Mouse (Mus musculus) stomach, embryonic 14.5 days (tissue): Measurements from ENCODE around the gene Fcnb. TPM values are rescaled to one million over a fixed set of nuclear protein-coding genes. Genes with fewer than 3 reads are reported as not detected.

ENCODE experiments used
- ATAC-seq: fragments of 200-750 bp; cut with Nextera tagmentation; 2 replicates; pipeline ENCODE4 v1.8.0; 2017; ENCODE audit warnings: low read depth, moderate TSS enrichment; ENCODE audit not compliant: insufficient number of reproducible peaks, insufficient read depth, low FRiP score
- H3K27ac ChIP-seq: fragments of 300-500 bp; sonication (generic); 2 replicates; pipeline ENCODE4 v1.5.1; 2014; ENCODE audit warnings: mild to moderate bottlenecking, low read length, moderate library complexity, mixed read lengths
- H3K27me3 ChIP-seq: fragments of 300-500 bp; sonication (generic); 2 replicates; pipeline ENCODE4 v1.6.1; 2014; ENCODE audit warnings: low read length, control low read depth, mixed read lengths; ENCODE audit not compliant: control insufficient read depth, insufficient read depth
- H3K36me3 ChIP-seq: fragments of 300-500 bp; sonication (generic); 2 replicates; pipeline ENCODE4 v1.6.1; 2014; ENCODE audit warnings: mild to moderate bottlenecking, control low read depth, low read length, moderate library complexity, mixed read lengths; ENCODE audit not compliant: control insufficient read depth, insufficient read depth
- H3K4me1 ChIP-seq: fragments of 300-500 bp; sonication (generic); 2 replicates; pipeline ENCODE4 v1.6.1; 2014; ENCODE audit warnings: low read length, control low read depth, mixed read lengths; ENCODE audit not compliant: control insufficient read depth, insufficient read depth
- H3K4me2 ChIP-seq: fragments of 300-500 bp; sonication (generic); replicated peaks from 2 replicates; pipeline ENCODE4 v1.6.1; 2014; ENCODE audit warnings: low read depth, low read length, control low read depth
- H3K4me3 ChIP-seq: fragments of 300-500 bp; sonication (generic); 2 replicates; pipeline ENCODE4 v1.5.1; 2014; ENCODE audit warnings: low read depth, low read length, control low read depth
- H3K9ac ChIP-seq: fragments of 300-500 bp; sonication (generic); replicated peaks from 2 replicates; pipeline ENCODE4 v1.6.1; 2014; ENCODE audit warnings: low read depth, mild to moderate bottlenecking, control low read depth, low read length, moderate library complexity, mixed read lengths
- H3K9me3 ChIP-seq: fragments of 300-500 bp; sonication (generic); 2 replicates; pipeline ENCODE4 v1.6.1; 2016; ENCODE audit warnings: low read depth, low read length, control low read depth; ENCODE audit not compliant: control insufficient read depth
- WGBS: fragments of 180-500 bp; shearing (Covaris S2); extraction: QIAGEN DNeasy Blood & Tissue Kit; methylation state at CpG from one replicate; pipeline ENCODE4 v1.1.7; 2014; 5-methylcytosine and 5-hydroxymethylcytosine counted together
- polyA plus RNA-seq: library from polyadenylated mRNA; unstranded; fragments of >200 nt; fragmentation: Nextera tagmentation; extraction: Ambion mirVana; gene quantifications from 2 replicates; pipeline ENCODE4 v1.2.1, GENCODE M21; 2014

Gene Fcnb
- polyA plus RNA-seq: 0.71 and 0.87 TPM in 2 replicates

DNA sequence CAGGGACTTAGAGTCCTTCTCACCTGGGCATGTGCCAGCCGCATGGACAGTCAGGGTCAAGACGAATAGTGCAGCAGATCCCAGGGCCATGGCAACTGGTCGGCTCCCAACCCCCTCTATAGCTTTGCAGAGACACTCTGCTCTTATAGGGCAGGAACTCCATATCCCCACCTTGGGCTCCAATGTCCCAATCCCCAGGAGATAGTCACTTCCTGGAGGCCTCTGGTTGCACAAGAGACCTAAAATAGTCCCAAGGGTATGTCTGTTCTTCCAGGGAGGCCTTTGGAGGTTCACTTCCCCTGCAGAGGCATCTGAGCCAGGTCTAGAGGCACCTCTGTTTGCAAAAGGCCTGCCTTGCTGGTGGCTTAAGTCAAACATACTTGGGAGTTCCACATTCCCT, at the start of gene Fcnb:
Fcnb (minus strand) TSS at position 118 of the 400 bp plus-strand sequence.
- 0 out of 2 replicates have a peak, but pooled peaks cover 4% of the 10 kb centered on the region for H3K4me1 ChIP-seq

GRCm38 (mm10) chr2:28133833-28134232, 49.1 kb upstream of the Fcnb start:
- no peak overlapping the region for H3K27ac ChIP-seq
- H3K36me3 ChIP-seq: no peaks in the 10 kb centered on the region
- no peak overlapping the region for H3K9ac ChIP-seq
- no peak overlapping the region for H3K4me3 ChIP-seq
- WGBS: 78% methylated on average over 9 of the region's 9 CpGs
- H3K4me2 ChIP-seq: no peak overlapping the region
- H3K9me3 ChIP-seq: no peaks in the 10 kb centered on the region
- peaks cover 4% of the 10 kb centered on the region; the same call in 1 of the 2 replicates for H3K4me1 ChIP-seq
- no peak for ATAC-seq
- no peaks in the 10 kb centered on the region for H3K27me3 ChIP-seq

More for the DNA sequence above, at the start of gene Fcnb:
- H3K27ac ChIP-seq: no peak within 1 kb of the TSS
- H3K4me3 ChIP-seq: no peak within 1 kb of the TSS
- no peak within 1 kb of the TSS for H3K9ac ChIP-seq
- no peaks in the 10 kb centered on the region for H3K27me3 ChIP-seq
- no peaks in the 10 kb centered on the region for H3K9me3 ChIP-seq
- H3K4me2 ChIP-seq: no peak within 1 kb of the TSS
- no peaks in the 10 kb centered on the region for H3K36me3 ChIP-seq
- 83% methylated on average over 3 of the region's 3 CpGs for WGBS
- ATAC-seq: no peak

DNA sequence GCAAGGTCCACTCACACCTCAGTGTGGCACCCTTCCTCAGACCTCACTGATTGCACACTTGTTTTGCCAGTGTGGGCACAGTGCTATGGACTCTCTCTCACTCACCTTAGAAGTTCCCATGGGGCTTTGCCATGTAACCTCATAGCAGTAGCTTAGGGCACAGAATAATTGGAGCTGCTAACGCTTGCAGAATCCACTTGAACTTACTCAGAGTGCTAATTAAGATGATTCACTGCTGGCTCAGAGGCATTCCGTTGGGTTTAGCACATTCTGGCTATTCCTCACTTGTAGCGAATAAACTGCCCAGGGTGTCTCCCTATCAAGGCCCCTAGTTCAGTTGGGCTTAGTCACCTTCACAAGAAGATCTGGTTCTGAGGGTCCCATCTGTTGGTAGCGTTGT, 47.4 kb upstream of the Fcnb start:
- ATAC-seq: no peak
- Histone ChIP-seq H3K27me3 (no peaks in the 10 kb centered on the region), H3K9ac (no peak overlapping the region), H3K36me3 (no peaks in the 10 kb centered on the region), H3K4me1 (no peaks in the 10 kb centered on the region), H3K9me3 (no peaks in the 10 kb centered on the region), H3K4me3 (no peak overlapping the region), H3K27ac (no peak overlapping the region), H3K4me2 (no peak overlapping the region)
- WGBS: 76% methylated on average over 4 of the region's 4 CpGs

DNA sequence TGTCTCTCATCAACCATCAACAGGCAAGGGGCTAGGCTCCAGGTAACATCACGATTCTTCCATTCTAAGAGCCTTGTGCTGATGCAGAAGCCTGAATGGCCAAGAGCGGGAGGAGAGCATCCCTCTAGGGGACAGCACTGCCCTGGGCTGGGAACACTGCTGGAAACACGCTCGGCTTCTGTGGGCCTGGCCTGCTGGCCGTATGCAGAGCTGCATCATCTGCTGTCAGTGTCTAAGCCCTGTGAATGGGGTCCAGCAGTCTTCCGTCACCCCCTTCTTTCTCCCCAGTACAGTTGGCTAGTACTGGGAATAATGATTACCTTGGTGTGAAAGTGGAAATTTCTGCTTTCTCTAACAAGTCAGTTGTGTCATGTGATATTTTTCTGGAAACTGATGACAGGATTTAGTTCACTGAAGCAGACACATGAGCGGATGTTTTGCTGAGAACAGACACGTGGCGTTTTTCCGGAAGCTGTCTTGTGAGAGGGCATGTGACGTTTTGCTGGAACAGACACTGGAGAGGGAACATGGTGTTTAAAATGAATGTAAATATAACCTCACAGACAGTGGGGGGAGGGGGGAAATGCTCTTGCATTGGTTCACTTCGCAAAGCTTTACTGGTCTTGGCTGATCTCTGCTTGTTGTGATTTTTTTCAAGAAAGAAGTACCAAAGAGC, 42.2 kb upstream of the Fcnb start:
- no peak overlapping the region for H3K4me2 ChIP-seq
- H3K36me3 ChIP-seq: no peaks in the 10 kb centered on the region
- H3K4me1 ChIP-seq: no peaks in the 10 kb centered on the region
- H3K9ac ChIP-seq: no peak overlapping the region
- ATAC-seq: peak; percentile 53; the same call in 1 of the 2 replicates
- no peaks in the 10 kb centered on the region for H3K27me3 ChIP-seq
- WGBS: 47% methylated on average over 12 of the region's 12 CpGs
- H3K9me3 ChIP-seq: no peaks in the 10 kb centered on the region
- H3K4me3 ChIP-seq: no peak overlapping the region
- no peak overlapping the region for H3K27ac ChIP-seq

DNA sequence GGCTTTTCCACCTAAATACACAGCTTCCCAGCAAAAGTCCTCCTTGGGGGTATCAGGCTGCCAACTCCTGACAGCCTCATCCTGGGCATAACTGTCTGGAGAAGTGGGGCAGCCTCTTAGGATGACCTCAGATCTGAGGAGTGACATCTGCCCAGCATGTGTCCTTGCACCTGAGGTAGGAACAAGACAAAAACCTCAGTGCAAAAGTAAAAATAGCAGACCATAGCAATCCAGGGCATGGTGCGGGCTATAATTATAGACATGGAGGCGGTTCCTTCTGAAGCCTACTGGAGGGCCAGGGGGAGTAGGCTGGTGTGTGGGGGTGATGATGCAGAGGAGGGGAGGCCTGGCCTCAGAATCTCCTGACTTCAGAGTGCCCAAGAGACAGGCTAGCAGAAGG, 39.2 kb upstream of the Fcnb start:
- ATAC-seq: no peak
- Histone ChIP-seq H3K4me1 (no peaks in the 10 kb centered on the region), H3K9me3 (no peaks in the 10 kb centered on the region), H3K9ac (no peak overlapping the region), H3K36me3 (no peaks in the 10 kb centered on the region), H3K27ac (no peak overlapping the region), H3K4me3 (no peak overlapping the region), H3K27me3 (no peaks in the 10 kb centered on the region), H3K4me2 (no peak overlapping the region)
- 88% methylated on average over 2 of the region's 2 CpGs for WGBS

DNA sequence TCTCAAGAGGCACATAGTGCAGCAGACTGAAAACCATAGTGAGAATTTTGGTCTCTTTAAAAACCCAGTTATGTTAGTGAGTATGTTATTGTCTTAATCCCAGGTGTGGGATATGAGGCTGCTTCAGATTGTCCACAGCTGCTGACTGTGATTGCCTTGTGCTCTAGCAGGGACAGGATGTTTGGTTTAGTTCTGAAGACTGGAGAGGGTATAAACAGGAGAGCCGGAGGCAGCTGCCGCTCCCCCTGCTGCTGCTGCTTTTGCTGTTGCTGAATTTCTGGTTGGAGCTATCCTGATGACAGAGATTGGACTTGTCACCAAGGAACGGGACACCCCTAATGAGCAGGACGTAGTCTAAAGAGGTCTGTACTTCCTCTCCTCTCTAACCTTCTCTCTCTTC, 36.6 kb upstream of the Fcnb start:
- ATAC-seq: no peak
- peak overlapping the region; percentile 17; the same call in 1 of the 2 replicates for H3K27ac ChIP-seq
- H3K36me3 ChIP-seq: no peaks in the 10 kb centered on the region
- H3K9ac ChIP-seq: no peak overlapping the region
- H3K4me3 ChIP-seq: no peak overlapping the region
- H3K4me1 ChIP-seq: no peaks in the 10 kb centered on the region
- no peaks in the 10 kb centered on the region for H3K9me3 ChIP-seq
- 54% methylated on average over 4 of the region's 4 CpGs for WGBS
- no peaks in the 10 kb centered on the region for H3K27me3 ChIP-seq
- H3K4me2 ChIP-seq: no peak overlapping the region

- Histone ChIP-seq H3K27me3 (no peaks in the 10 kb centered on the region), H3K36me3 (no peaks in the 10 kb centered on the region), H3K9me3 (no peaks in the 10 kb centered on the region), H3K4me2 (no peak overlapping the region), H3K4me3 (no peak overlapping the region), H3K4me1 (no peaks in the 10 kb centered on the region), H3K27ac (no peak overlapping the region), H3K9ac (no peak overlapping the region)
- WGBS: 93% methylated on average over 9 of the region's 9 CpGs
- ATAC-seq: no peak
These were observed 35.7 kb upstream of the Fcnb start for GRCm38 (mm10) chr2:28120342-28120741.

DNA sequence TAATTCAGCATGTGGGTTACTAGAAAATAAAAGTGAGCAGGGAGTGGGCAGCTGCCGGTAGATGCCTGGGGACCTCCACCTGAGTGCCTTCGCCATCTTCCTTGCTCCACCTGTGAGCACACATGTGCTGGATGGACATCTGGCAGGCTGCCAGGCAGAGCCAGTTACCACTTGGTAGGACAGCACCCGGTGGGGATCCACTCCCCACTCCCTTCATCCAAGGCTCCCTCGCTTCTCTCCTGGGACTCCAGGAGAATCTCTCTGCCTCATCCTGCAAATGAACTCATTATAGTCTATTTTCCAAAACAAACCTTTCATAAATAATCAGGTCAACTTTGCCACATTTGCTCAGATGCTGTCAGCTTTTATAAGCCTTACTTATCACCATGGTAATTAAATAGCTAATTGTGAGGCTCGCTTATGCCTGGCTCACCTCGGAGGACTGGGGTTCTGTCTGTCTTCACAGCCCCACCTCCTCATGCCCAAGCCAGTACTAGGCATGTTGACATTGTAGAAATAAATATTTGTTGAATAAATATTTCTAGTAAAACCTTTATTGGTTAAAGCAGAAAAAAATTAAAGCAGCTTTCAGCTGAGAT, 33.9 kb upstream of the Fcnb start:
- Histone ChIP-seq H3K4me2 (no peak overlapping the region), H3K36me3 (no peaks in the 10 kb centered on the region), H3K4me1 (no peaks in the 10 kb centered on the region), H3K4me3 (no peak overlapping the region), H3K9ac (no peak overlapping the region), H3K9me3 (no peaks in the 10 kb centered on the region), H3K27me3 (no peaks in the 10 kb centered on the region), H3K27ac (no peak overlapping the region)
- WGBS: 53% methylated on average over 6 of the region's 6 CpGs
- ATAC-seq: no peak
